8 mouse cellular contexts compared by ENCODE assay signal in the genomic region with DNA sequence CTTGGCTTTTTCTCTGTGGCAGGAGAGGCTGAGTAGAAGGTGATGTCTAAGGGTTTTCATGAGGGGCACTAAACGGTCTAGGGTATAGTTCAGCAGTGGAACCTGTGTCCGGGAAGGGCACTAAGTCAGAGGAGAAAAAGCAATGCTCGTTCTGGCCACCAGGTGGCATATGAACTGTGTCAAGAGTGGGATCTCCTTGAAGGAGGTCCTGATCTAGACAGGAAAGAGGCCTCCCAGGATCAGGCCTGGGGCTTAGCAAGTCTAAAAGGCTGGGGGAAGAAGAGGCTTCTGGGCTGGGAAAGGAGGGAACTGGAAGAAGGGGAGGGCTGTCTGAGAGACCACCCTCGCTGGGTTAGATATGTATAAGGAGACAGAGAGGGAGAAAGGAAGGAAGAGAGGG. TPM values are rescaled to one million over a fixed set of nuclear protein-coding genes. Genes with fewer than 3 reads are reported as not detected.
A peak's percentile ranks its signal among the peaks of the same experiment; 100 is the strongest.
DNase-seq lines count a peak whose midpoint lies in the region; ATAC-seq lines count a peak whose summit lies in the region.

No protein-coding gene starts in this region.

- H3K4me3 ChIP-seq in forebrain, embryonic 15.5 days = no peak overlapping the region
- H3K4me3 ChIP-seq in hindbrain, embryonic 13.5 days = no peak overlapping the region

- no peaks in the 10 kb centered on the region for H3K36me3 ChIP-seq in forebrain, embryonic 15.5 days
- H3K36me3 ChIP-seq in hindbrain, embryonic 13.5 days = no peaks in the 10 kb centered on the region

- DNase-seq in Muller cell, postnatal 12 days (ENCODE audit: inconsistent ontology term) = peak; percentile 32
- peak; percentile 84 to 87 for DNase-seq in layer of hippocampus, postnatal 10 days (ENCODE audit: low spot score in 2 of 2)
- peak; percentile 65 for DNase-seq in lung, postnatal 25 days (ENCODE audit: low spot score)
- peak; percentile 85 to 86 for DNase-seq in right cerebral cortex, adult 2 months (ENCODE audit: low spot score in 2 of 2)
- DNase-seq in urinary bladder, postnatal 4 days (ENCODE audit: low spot score in 2 of 2) = peak; percentile 57 to 87

- H3K9ac ChIP-seq in forebrain, embryonic 15.5 days (replicated peaks) = no peak overlapping the region
- H3K9ac ChIP-seq in hindbrain, embryonic 13.5 days = no peak overlapping the region

- 9% methylated on average over 4 of the region's 4 CpGs for WGBS in forebrain, embryonic 15.5 days
- WGBS in hindbrain, embryonic 13.5 days = 7% methylated on average over 4 of the region's 4 CpGs

- no peaks in the 10 kb centered on the region for H3K9me3 ChIP-seq in forebrain, embryonic 15.5 days
- H3K9me3 ChIP-seq in hindbrain, embryonic 13.5 days = no peaks in the 10 kb centered on the region

- 0 out of 2 replicates have a peak, but pooled peaks have one; percentile 17 for ATAC-seq in cerebellum, adult (ENCODE audit: insufficient number of reproducible peaks, low FRiP score, low TSS enrichment)
- no peak for ATAC-seq in forebrain, embryonic 15.5 days (replicated peaks)
- ATAC-seq in hindbrain, embryonic 13.5 days (ENCODE audit: low FRiP score) = peak; percentile 12; the same call in 1 of the 2 replicates

- no peaks in the 10 kb centered on the region for H3K27me3 ChIP-seq in forebrain, embryonic 15.5 days
- H3K27me3 ChIP-seq in hindbrain, embryonic 13.5 days = no peaks in the 10 kb centered on the region

- H3K4me2 ChIP-seq in forebrain, embryonic 15.5 days (replicated peaks) = no peak overlapping the region
- H3K4me2 ChIP-seq in hindbrain, embryonic 13.5 days = no peak overlapping the region

- peaks cover 67% of the 10 kb centered on the region for H3K4me1 ChIP-seq in forebrain, embryonic 15.5 days
- peaks cover 72% of the 10 kb centered on the region for H3K4me1 ChIP-seq in hindbrain, embryonic 13.5 days (replicated peaks)

- H3K27ac ChIP-seq in forebrain, embryonic 15.5 days (replicated peaks) = peak overlapping the region; percentile 59; the same call in 1 of the 2 replicates
- H3K27ac ChIP-seq in hindbrain, embryonic 13.5 days = peak overlapping the region; percentile 62

RNA-seq across cellular contexts. Expression of a gene that starts 16.4 kb away (rescaled TPM):
- polyA plus RNA-seq in forebrain, embryonic 15.5 days (2015; fragmentation: Nextera tagmentation; extraction: Ambion mirVana) = not detected in 2 replicates
- not detected in 2 replicates for polyA plus RNA-seq in hindbrain, embryonic 13.5 days (2015; fragmentation: Nextera tagmentation; extraction: Ambion mirVana)
- total RNA-seq in layer of hippocampus, postnatal 10 days (2021) = not detected

RNA-seq across cellular contexts. Expression of a gene that starts 56.2 kb away (rescaled TPM):
- polyA plus RNA-seq in forebrain, embryonic 15.5 days (2015; fragmentation: Nextera tagmentation; extraction: Ambion mirVana) = 5.8 and 12.2 TPM in 2 replicates
- 14.5 and 20.5 TPM in 2 replicates for polyA plus RNA-seq in hindbrain, embryonic 13.5 days (2015; fragmentation: Nextera tagmentation; extraction: Ambion mirVana)
- total RNA-seq in layer of hippocampus, postnatal 10 days (2021) = 1 to 10 TPM in 1 of 2 experiments, under 1 TPM in 1; 0.49 to 5.4 TPM

RNA-seq across cellular contexts. Expression of a gene that starts 59.3 kb away (rescaled TPM):
- polyA plus RNA-seq in forebrain, embryonic 15.5 days (2015; fragmentation: Nextera tagmentation; extraction: Ambion mirVana) = 31.5 and 32.1 TPM in 2 replicates
- polyA plus RNA-seq in hindbrain, embryonic 13.5 days (2015; fragmentation: Nextera tagmentation; extraction: Ambion mirVana) = 45.4 and 51.0 TPM in 2 replicates
- total RNA-seq in layer of hippocampus, postnatal 10 days (2021) = 100 to 1,000 TPM; 162 to 166 TPM

Comparison
In these comparisons a context has a peak if more than half of its experiments do, and no peak if none do; other contexts are left out.
1. DNase-seq: peak in every context shown above with its lines; median percentile 86 in layer of hippocampus, postnatal 10 days; 86 in right cerebral cortex, adult 2 months; 72 in urinary bladder, postnatal 4 days; 65 in lung, postnatal 25 days; 32 in Muller cell, postnatal 12 days.